Mouse (Mus musculus): ENCODE results near the gene Hmox1. TPM values are rescaled to one million over a fixed set of nuclear protein-coding genes. Genes with fewer than 3 reads are reported as not detected.

Hmox1 gene
- 7.1 and 7.5 TPM in 2 replicates for polyA plus RNA-seq (2012; rRNA removed)

DNA sequence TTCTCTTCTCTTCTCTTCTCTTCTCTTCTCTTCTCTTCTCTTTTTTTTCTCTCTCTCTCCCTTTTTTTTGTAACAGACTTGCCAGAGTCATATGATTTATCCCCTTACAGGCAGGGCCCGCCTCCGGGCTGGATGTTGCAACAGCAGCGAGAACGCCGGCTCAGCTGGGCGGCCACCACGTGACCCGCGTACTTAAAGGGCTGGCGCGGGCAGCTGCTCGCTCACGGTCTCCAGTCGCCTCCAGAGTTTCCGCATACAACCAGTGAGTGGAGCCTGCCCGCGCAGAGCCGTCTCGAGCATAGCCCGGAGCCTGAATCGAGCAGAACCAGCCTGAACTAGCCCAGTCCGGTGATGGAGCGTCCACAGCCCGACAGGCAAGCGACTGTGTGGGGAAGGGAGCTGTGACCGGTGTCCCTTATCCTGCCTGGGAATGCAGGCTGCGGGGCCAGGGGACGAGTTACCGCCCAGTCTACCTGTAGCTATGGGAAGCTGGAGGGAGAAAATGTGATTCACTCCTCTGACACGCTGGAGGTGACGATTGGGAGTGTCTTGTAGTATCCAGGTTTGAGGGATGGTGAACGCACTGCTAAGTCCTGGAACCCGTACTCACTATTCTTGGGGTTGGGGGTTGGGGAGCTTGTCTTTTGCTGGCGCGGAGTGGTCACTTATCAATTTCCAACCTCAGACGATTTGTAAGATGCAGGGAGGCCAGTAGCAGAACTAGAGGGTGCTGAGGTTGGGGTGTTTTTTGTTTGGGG is at the start of gene Hmox1:
Gene Hmox1, plus strand, starts transcription at position 223 of the 758 bp plus-strand sequence.
- peak; percentile 60 to 68 for DNase-seq
- H3K4me3 ChIP-seq (replicated peaks; ENCODE audit: insufficient read depth, low read depth, low read length): peak within 1 kb of the TSS; percentile 29
- H3K27me3 ChIP-seq (ENCODE audit: control insufficient read depth, insufficient read depth, low read length): no peaks in the 10 kb centered on the region
- H3K4me1 ChIP-seq (ENCODE audit: control insufficient read depth, insufficient read depth, low read length): no peaks in the 10 kb centered on the region
- TF ChIP-seq CTCF (IDR thresholded peaks at IDR 0.05; ENCODE audit: borderline replicate concordance, insufficient read depth, low read depth, low read length) (no peak), POLR2A (IDR thresholded peaks at IDR 0.05; ENCODE audit: borderline replicate concordance, insufficient read depth, low read length) (no peak)
- WGBS: 3% methylated on average over 36 of the region's 36 CpGs
- no peak within 1 kb of the TSS for H3K27ac ChIP-seq (ENCODE audit: insufficient read depth, low read length)

DNA sequence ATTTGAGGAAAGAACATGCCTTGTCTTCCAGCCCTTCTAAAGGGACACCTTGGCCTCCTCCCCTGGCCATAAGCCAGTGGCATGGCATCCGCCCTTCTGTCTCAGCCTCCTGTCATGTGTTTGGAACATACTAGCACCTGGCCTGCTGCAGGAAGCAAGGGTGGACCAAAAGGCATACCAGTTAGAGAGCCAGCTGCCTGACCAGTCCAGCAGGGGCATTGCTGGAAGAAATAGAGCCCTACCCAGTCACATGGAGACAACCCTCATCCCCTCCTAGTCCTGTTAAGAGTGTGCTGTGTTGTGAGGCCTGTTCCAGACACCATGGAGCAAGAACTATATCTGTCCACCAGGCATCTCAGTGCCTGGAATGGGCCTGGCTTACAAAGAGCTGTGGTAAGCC is 47.1 kb upstream of the Hmox1 start:
- TF ChIP-seq POLR2A (IDR thresholded peaks at IDR 0.05; ENCODE audit: borderline replicate concordance, insufficient read depth, low read length): no peak
- no peak for TF ChIP-seq CTCF (IDR thresholded peaks at IDR 0.05; ENCODE audit: borderline replicate concordance, insufficient read depth, low read depth, low read length)
- Histone ChIP-seq H3K4me1 (ENCODE audit: control insufficient read depth, insufficient read depth, low read length) (peaks cover 9% of the 10 kb centered on the region), H3K27ac (ENCODE audit: insufficient read depth, low read length) (peak overlapping the region; percentile 6), H3K4me3 (replicated peaks; ENCODE audit: insufficient read depth, low read depth, low read length) (no peak overlapping the region), H3K27me3 (ENCODE audit: control insufficient read depth, insufficient read depth, low read length) (no peaks in the 10 kb centered on the region)
- peak; percentile 47 to 53 for DNase-seq
- WGBS: 10% methylated on average over 1 of the region's 1 CpGs

DNA sequence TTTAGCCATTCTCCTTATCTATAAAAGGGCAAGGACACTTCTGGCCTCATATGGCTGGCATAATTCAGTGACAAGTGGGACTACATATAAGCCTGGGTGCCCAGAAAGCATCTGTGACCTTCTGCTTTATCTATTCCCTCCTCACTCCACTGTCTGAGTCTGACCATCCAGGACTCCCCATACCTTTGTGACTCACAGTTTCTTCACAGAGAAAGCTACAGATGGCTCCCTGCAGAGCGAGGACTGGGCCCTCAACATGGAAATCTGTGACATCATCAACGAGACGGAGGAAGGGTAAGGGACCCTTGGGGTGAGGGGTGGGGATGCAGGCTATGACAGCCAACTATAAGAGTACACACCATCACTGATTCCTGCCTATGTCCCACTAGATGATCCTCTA is 45.6 kb upstream of the Hmox1 start:
- no peak for DNase-seq
- 93% methylated on average over 3 of the region's 3 CpGs for WGBS
- H3K27ac ChIP-seq (ENCODE audit: insufficient read depth, low read length): no peak overlapping the region
- H3K4me1 ChIP-seq (ENCODE audit: control insufficient read depth, insufficient read depth, low read length): peaks cover 9% of the 10 kb centered on the region
- TF ChIP-seq CTCF (IDR thresholded peaks at IDR 0.05; ENCODE audit: borderline replicate concordance, insufficient read depth, low read depth, low read length): no peak
- TF ChIP-seq POLR2A (IDR thresholded peaks at IDR 0.05; ENCODE audit: borderline replicate concordance, insufficient read depth, low read length): no peak
- H3K4me3 ChIP-seq (replicated peaks; ENCODE audit: insufficient read depth, low read depth, low read length): no peak overlapping the region
- no peaks in the 10 kb centered on the region for H3K27me3 ChIP-seq (ENCODE audit: control insufficient read depth, insufficient read depth, low read length)

DNA sequence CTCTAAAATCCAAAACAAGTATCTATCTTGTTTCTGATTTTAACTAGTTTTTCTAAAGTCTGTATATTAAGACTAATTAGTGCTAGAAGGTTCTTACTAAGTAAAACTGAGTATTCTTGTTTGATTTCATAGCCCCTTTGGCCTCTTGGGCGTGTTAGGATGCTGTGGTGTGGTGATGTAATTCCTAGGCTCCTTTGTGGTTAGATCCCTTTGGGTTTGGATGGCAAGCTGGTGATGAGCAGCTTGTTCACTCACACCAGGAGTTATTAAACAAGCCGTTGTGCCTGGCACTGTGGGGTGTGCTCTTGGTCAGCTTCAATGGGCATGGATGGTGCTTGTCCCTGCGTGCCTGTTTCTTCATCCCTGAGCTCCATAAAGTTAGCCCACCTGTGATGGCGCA is 40.1 kb upstream of the Hmox1 start:
- 74% methylated on average over 4 of the region's 4 CpGs for WGBS
- no peak overlapping the region for H3K4me3 ChIP-seq (replicated peaks; ENCODE audit: insufficient read depth, low read depth, low read length)
- no peaks in the 10 kb centered on the region for H3K4me1 ChIP-seq (ENCODE audit: control insufficient read depth, insufficient read depth, low read length)
- no peak overlapping the region for H3K27ac ChIP-seq (ENCODE audit: insufficient read depth, low read length)
- TF ChIP-seq POLR2A (IDR thresholded peaks at IDR 0.05; ENCODE audit: borderline replicate concordance, insufficient read depth, low read length): no peak
- no peak for TF ChIP-seq CTCF (IDR thresholded peaks at IDR 0.05; ENCODE audit: borderline replicate concordance, insufficient read depth, low read depth, low read length)
- no peaks in the 10 kb centered on the region for H3K27me3 ChIP-seq (ENCODE audit: control insufficient read depth, insufficient read depth, low read length)
- DNase-seq: no peak

DNA sequence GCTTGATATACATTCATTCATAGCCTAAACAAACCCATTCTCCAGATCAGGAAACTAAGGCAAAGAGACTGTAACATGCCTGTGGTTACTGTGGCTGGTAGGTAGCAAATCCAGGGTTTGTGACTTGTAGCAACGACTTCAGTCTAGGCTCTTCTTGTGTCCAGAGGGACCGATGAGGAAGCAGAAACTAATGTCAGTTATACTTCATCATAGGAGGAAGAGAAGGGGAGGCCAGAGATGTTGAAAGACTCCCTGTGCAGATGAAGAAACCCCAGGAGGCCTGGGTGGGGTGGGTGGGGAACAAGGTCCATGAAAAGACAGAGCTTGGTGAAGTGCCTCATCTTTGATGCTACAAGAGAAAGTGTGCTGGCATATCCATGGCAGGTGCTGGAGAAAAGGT is 37.7 kb upstream of the Hmox1 start:
- no peak overlapping the region for H3K27ac ChIP-seq (ENCODE audit: insufficient read depth, low read length)
- TF ChIP-seq CTCF (IDR thresholded peaks at IDR 0.05; ENCODE audit: borderline replicate concordance, insufficient read depth, low read depth, low read length) (no peak), POLR2A (IDR thresholded peaks at IDR 0.05; ENCODE audit: borderline replicate concordance, insufficient read depth, low read length) (no peak)
- H3K27me3 ChIP-seq (ENCODE audit: control insufficient read depth, insufficient read depth, low read length): no peaks in the 10 kb centered on the region
- no peaks in the 10 kb centered on the region for H3K4me1 ChIP-seq (ENCODE audit: control insufficient read depth, insufficient read depth, low read length)
- H3K4me3 ChIP-seq (replicated peaks; ENCODE audit: insufficient read depth, low read depth, low read length): no peak overlapping the region
- 95% methylated on average over 2 of the region's 2 CpGs for WGBS
- no peak for DNase-seq

DNA sequence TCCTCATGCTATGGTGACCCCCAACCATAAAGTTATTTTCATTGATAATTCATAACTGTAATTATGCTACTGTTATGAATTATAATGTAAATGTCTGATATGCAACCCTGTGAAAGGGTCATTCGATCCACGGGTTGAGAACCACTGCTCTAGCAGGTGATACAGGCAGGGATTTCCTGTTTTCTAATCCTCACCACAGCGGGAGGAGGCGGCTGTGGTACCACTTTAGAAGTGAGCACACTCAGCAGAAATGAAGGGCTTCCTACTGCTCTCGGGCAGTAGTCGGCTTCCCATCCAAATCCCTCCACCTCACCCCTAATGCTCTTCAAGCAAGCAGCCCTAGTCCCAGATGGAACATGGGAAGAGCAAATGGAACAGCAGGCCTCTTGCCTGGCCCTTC is 33.4 kb upstream of the Hmox1 start:
- DNase-seq: no peak
- Histone ChIP-seq H3K27ac (ENCODE audit: insufficient read depth, low read length) (no peak overlapping the region), H3K4me3 (replicated peaks; ENCODE audit: insufficient read depth, low read depth, low read length) (no peak overlapping the region), H3K4me1 (ENCODE audit: control insufficient read depth, insufficient read depth, low read length) (peaks cover 6% of the 10 kb centered on the region; the same call in 1 of the 2 replicates), H3K27me3 (ENCODE audit: control insufficient read depth, insufficient read depth, low read length) (no peaks in the 10 kb centered on the region)
- 71% methylated on average over 6 of the region's 6 CpGs for WGBS
- TF ChIP-seq POLR2A (IDR thresholded peaks at IDR 0.05; ENCODE audit: borderline replicate concordance, insufficient read depth, low read length): no peak
- TF ChIP-seq CTCF (IDR thresholded peaks at IDR 0.05; ENCODE audit: borderline replicate concordance, insufficient read depth, low read depth, low read length): no peak

DNA sequence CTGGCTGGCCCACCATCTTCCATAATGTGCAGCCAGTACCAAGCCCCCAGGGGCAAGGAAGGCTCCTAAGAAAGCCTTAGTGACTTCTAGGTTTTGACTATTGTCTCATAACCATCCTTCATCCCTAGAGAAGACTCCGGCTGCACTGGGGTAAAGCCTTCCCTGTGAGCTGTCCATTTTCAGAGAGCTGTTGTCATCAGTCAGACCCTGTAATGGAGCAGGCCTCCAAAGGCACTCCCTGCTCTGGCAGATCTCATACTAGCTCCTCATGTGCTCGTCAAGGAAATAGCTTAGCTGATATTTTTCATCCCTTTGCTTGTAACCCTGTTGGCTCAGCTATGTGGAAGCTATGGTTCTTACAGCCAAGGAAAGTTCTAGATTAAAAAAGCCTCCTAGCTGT is 32.6 kb upstream of the Hmox1 start:
- WGBS: 84% methylated on average over 2 of the region's 2 CpGs
- H3K27me3 ChIP-seq (ENCODE audit: control insufficient read depth, insufficient read depth, low read length): no peaks in the 10 kb centered on the region
- H3K4me1 ChIP-seq (ENCODE audit: control insufficient read depth, insufficient read depth, low read length): peaks cover 6% of the 10 kb centered on the region; the same call in 1 of the 2 replicates
- DNase-seq: no peak
- no peak for TF ChIP-seq POLR2A (IDR thresholded peaks at IDR 0.05; ENCODE audit: borderline replicate concordance, insufficient read depth, low read length)
- TF ChIP-seq CTCF (IDR thresholded peaks at IDR 0.05; ENCODE audit: borderline replicate concordance, insufficient read depth, low read depth, low read length): no peak
- no peak overlapping the region for H3K4me3 ChIP-seq (replicated peaks; ENCODE audit: insufficient read depth, low read depth, low read length)
- H3K27ac ChIP-seq (ENCODE audit: insufficient read depth, low read length): no peak overlapping the region

DNA sequence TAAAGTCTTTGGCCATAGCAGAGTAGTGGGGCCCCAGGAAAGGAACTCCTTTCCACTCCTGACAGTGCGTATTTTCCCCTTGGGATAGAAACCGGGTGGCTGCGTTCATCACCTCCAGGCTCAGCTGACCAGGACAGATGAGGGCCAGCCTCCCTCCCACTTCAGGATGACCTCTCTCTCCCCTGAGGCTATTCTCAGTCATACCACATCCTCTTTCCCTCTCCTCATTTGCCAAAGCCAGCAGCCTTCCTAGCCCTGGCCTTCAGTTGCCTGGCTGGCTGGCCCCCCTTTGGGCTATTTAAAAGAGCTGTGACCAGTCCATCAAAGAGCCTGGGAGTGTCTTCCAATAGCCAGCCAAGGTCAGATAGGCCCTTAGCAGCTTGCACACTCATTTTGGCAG is 30.1 kb upstream of the Hmox1 start:
- Histone ChIP-seq H3K4me3 (replicated peaks; ENCODE audit: insufficient read depth, low read depth, low read length) (no peak overlapping the region), H3K27me3 (ENCODE audit: control insufficient read depth, insufficient read depth, low read length) (no peaks in the 10 kb centered on the region), H3K4me1 (ENCODE audit: control insufficient read depth, insufficient read depth, low read length) (peaks cover 6% of the 10 kb centered on the region; the same call in 1 of the 2 replicates), H3K27ac (ENCODE audit: insufficient read depth, low read length) (no peak overlapping the region)
- no peak for DNase-seq
- 93% methylated on average over 3 of the region's 3 CpGs for WGBS
- TF ChIP-seq CTCF (IDR thresholded peaks at IDR 0.05; ENCODE audit: borderline replicate concordance, insufficient read depth, low read depth, low read length) (no peak), POLR2A (IDR thresholded peaks at IDR 0.05; ENCODE audit: borderline replicate concordance, insufficient read depth, low read length) (no peak)

All from cerebellum, adult 2 months (tissue).